Comparison of ENCODE assay signal across 18 mouse cellular contexts in the genomic region with DNA sequence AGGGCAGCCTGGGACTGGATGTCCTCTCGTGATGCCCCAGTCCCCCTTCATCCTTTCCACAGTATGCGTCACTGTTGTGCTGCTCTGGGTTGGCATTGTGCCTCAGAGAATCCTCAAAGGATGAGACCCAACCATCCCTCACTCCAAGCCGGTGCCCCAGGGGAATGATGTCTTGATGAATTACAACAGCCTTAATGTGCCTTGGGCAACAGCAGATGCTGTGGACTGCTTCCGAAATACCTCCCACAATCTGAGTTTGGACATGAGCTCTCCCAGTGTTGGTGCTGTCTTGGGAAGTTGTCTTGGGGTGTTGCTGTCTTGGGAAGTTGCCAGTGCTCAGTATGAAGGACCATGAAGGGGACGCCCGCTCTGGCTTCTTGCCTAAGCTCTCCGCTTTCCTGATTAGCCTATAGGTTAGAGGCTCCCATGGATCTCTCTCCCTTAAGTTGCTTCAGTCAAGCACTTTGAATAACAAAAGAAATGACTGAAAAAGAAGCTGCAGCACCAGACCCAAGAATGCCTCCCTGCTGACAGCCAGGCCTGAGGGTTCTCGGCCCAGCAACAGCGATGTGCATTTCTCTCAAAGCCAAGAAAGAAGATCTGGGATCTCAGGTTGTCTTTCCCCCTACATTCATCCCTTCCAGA. TPM values are rescaled to one million over a fixed set of nuclear protein-coding genes. Genes with fewer than 3 reads are reported as not detected.
A peak's percentile ranks its signal among the peaks of the same experiment; 100 is the strongest.
DNase-seq lines count a peak whose midpoint lies in the region; ATAC-seq and TF ChIP-seq lines count a peak whose summit lies in the region.
"Had no signal": no experiment of that assay in that cellular context is flagged by ENCODE, and none has a peak within 500 bp of the region (broad histone marks: within the 10 kb centered on the region; RNA-seq: fewer than 3 reads in every experiment).

No protein-coding gene starts in this region.

- H3K4me1 ChIP-seq in hindbrain, embryonic 11.5 days (replicated peaks; ENCODE audit: control insufficient read depth, insufficient read depth, low read length), result peaks cover 5% of the 10 kb centered on the region; the same call in 1 of the 2 replicates
- peaks cover 30% of the 10 kb centered on the region for H3K4me1 ChIP-seq in olfactory bulb, adult 2 months (ENCODE audit: control insufficient read depth, insufficient read depth, low read length)
- H3K4me1 ChIP-seq in kidney, embryonic 14.5 days (ENCODE audit: control insufficient read depth, insufficient read depth, low read length), result no peaks in the 10 kb centered on the region
- H3K4me1 ChIP-seq: intestine, embryonic 15.5 days; liver, embryonic 13.5 days had no signal

- H3K4me3 ChIP-seq in hindbrain, embryonic 11.5 days (ENCODE audit: low read depth, low read length), result no peak overlapping the region
- no peak overlapping the region for H3K4me3 ChIP-seq in olfactory bulb, adult 2 months (ENCODE audit: insufficient read depth, low read depth, low read length)
- H3K4me3 ChIP-seq in kidney, embryonic 14.5 days (ENCODE audit: low read length), result no peak overlapping the region
- H3K4me3 ChIP-seq: heart, adult 2 months; intestine, embryonic 15.5 days; liver, embryonic 13.5 days had no signal

- no peaks in the 10 kb centered on the region for H3K36me3 ChIP-seq in hindbrain, embryonic 11.5 days (ENCODE audit: control insufficient read depth, insufficient read depth, low read length)
- H3K36me3 ChIP-seq in kidney, embryonic 14.5 days (ENCODE audit: control insufficient read depth, insufficient read depth, low read length), result no peaks in the 10 kb centered on the region
- H3K36me3 ChIP-seq: intestine, embryonic 15.5 days; liver, embryonic 13.5 days had no signal

- TF ChIP-seq CTCF in olfactory bulb, adult 2 months (IDR thresholded peaks at IDR 0.05; ENCODE audit: insufficient read depth, low read depth, low read length), result no peak

- ATAC-seq in hindbrain, embryonic 11.5 days (ENCODE audit: low FRiP score), result no peak
- ATAC-seq in kidney, embryonic 14.5 days (ENCODE audit: low FRiP score, low TSS enrichment), result no peak
- ATAC-seq: activated CD4-positive, CD25-positive, alpha-beta regulatory T cell, adult 4 months; intestine, embryonic 15.5 days had no signal

- no peak overlapping the region for H3K27ac ChIP-seq in hindbrain, embryonic 11.5 days (ENCODE audit: low read depth, low read length)
- H3K27ac ChIP-seq in olfactory bulb, adult 2 months (ENCODE audit: insufficient read depth, low read depth, low read length), result 0 out of 2 replicates have a peak overlapping the region, but pooled peaks have one; percentile 32
- H3K27ac ChIP-seq in kidney, embryonic 14.5 days (ENCODE audit: low read depth, low read length), result no peak overlapping the region
- H3K27ac ChIP-seq: heart, adult 2 months; intestine, embryonic 15.5 days; liver, embryonic 13.5 days had no signal

- DNase-seq in embryo, embryonic 11 days, result peak; percentile 24
- no peak for DNase-seq in embryo, embryonic 9.5 days (ENCODE audit: extremely low spot score)
- peak; percentile 41 for DNase-seq in retina, postnatal 1 day
- no peak for DNase-seq in retina, embryonic 14.5 days (ENCODE audit: low spot score)
- DNase-seq in hindbrain, embryonic 11.5 days (ENCODE audit: low spot score), result peak; percentile 35
- DNase-seq in yolk sac, embryonic 10.5 days (ENCODE audit: low spot score), result no peak
- DNase-seq: cerebellum, adult 11-12 months; heart, adult 2 months; heart, postnatal 14 days; kidney, postnatal 10 days; liver, embryonic 13.5 days; lung, postnatal 36 days; thymus, postnatal 36 days had no signal

- no peak overlapping the region for H3K4me2 ChIP-seq in hindbrain, embryonic 11.5 days (replicated peaks; ENCODE audit: low read depth, low read length)
- H3K4me2 ChIP-seq in kidney, embryonic 14.5 days (replicated peaks; ENCODE audit: low read depth, low read length), result no peak overlapping the region
- H3K4me2 ChIP-seq: intestine, embryonic 15.5 days; liver, embryonic 13.5 days had no signal

- no peak for TF ChIP-seq POLR2A in olfactory bulb, adult 2 months (IDR thresholded peaks at IDR 0.05; ENCODE audit: insufficient read depth, low read depth, low read length)

- H3K9me3 ChIP-seq in hindbrain, embryonic 11.5 days (ENCODE audit: control insufficient read depth, low read length), result no peaks in the 10 kb centered on the region
- H3K9me3 ChIP-seq in kidney, embryonic 14.5 days (ENCODE audit: control insufficient read depth, low read length), result no peaks in the 10 kb centered on the region
- H3K9me3 ChIP-seq: G1E; intestine, embryonic 15.5 days; liver, embryonic 13.5 days had no signal

- WGBS in hindbrain, embryonic 11.5 days, result 49% methylated on average over 9 of the region's 9 CpGs
- WGBS in olfactory bulb, adult 2 months, result 63% methylated on average over 9 of the region's 9 CpGs
- 79% methylated on average over 9 of the region's 9 CpGs for WGBS in kidney, embryonic 14.5 days

- no peaks in the 10 kb centered on the region for H3K27me3 ChIP-seq in hindbrain, embryonic 11.5 days (ENCODE audit: control insufficient read depth, insufficient read depth, low read length)
- no peaks in the 10 kb centered on the region for H3K27me3 ChIP-seq in kidney, embryonic 14.5 days (ENCODE audit: control insufficient read depth, insufficient read depth, low read length)
- H3K27me3 ChIP-seq: intestine, embryonic 15.5 days; liver, embryonic 13.5 days had no signal

- H3K9ac ChIP-seq in hindbrain, embryonic 11.5 days (ENCODE audit: low read depth, low read length), result no peak overlapping the region
- H3K9ac ChIP-seq in kidney, embryonic 14.5 days (ENCODE audit: low read depth, low read length), result no peak overlapping the region
- H3K9ac ChIP-seq: intestine, embryonic 15.5 days; liver, embryonic 13.5 days had no signal

RNA-seq across cellular contexts. Expression of gene Srsf1, which starts 19.7 kb away (rescaled TPM):
- 493 and 503 TPM in 2 replicates for polyA plus RNA-seq in hindbrain, embryonic 11.5 days (2014; fragmentation: Nextera tagmentation; extraction: Ambion mirVana)
- polyA plus RNA-seq in olfactory bulb, adult 2 months (2012; ENCODE audit: insufficient read depth, insufficient read length, low replicate concordance, missing spikeins), result 341 and 667 TPM in 2 replicates
- polyA plus RNA-seq in kidney, embryonic 14.5 days (2014; fragmentation: Nextera tagmentation; extraction: Ambion mirVana), result 273 and 432 TPM in 2 replicates

RNA-seq across cellular contexts. Expression of gene Dynll2, which starts 40.2 kb away (rescaled TPM):
- polyA plus RNA-seq in hindbrain, embryonic 11.5 days (2014; fragmentation: Nextera tagmentation; extraction: Ambion mirVana), result 25.4 and 26.1 TPM in 2 replicates
- 187 and 444 TPM in 2 replicates for polyA plus RNA-seq in olfactory bulb, adult 2 months (2012; ENCODE audit: insufficient read depth, insufficient read length, low replicate concordance, missing spikeins)
- 18.7 and 23.6 TPM in 2 replicates for polyA plus RNA-seq in kidney, embryonic 14.5 days (2014; fragmentation: Nextera tagmentation; extraction: Ambion mirVana)

RNA-seq across cellular contexts. Expression of gene Vezf1, which starts 40.6 kb away (rescaled TPM):
- polyA plus RNA-seq in hindbrain, embryonic 11.5 days (2014; fragmentation: Nextera tagmentation; extraction: Ambion mirVana), result 77.7 and 80.7 TPM in 2 replicates
- not detected in 2 replicates for polyA plus RNA-seq in olfactory bulb, adult 2 months (2012; ENCODE audit: insufficient read depth, insufficient read length, low replicate concordance, missing spikeins)
- 39.4 and 50.7 TPM in 2 replicates for polyA plus RNA-seq in kidney, embryonic 14.5 days (2014; fragmentation: Nextera tagmentation; extraction: Ambion mirVana)

Comparison
In these comparisons a context has a peak if more than half of its experiments do, and no peak if none do; other contexts are left out.
1. DNase-seq: peak in embryo, embryonic 11 days (single experiment), retina, postnatal 1 day (single experiment) and hindbrain, embryonic 11.5 days (single experiment); none in embryo, embryonic 9.5 days (single experiment), retina, embryonic 14.5 days (single experiment) and yolk sac, embryonic 10.5 days (single experiment).